Mouse (Mus musculus) erythroblast, embryonic 14.5 days (primary cell): ENCODE data around the gene Rps3. TPM values are rescaled to one million over a fixed set of nuclear protein-coding genes. Genes with fewer than 3 reads are reported as not detected.

Experiments used
- H3K27me3 ChIP-seq: 2 replicates; pipeline ENCODE4 v1.6.1; 2012; ENCODE audit warnings: inconsistent platforms; ENCODE audit not compliant: control insufficient read depth
- H3K36me3 ChIP-seq: 2 replicates; pipeline ENCODE4 v1.6.1; 2012; ENCODE audit warnings: mild to moderate bottlenecking, inconsistent platforms; ENCODE audit not compliant: control insufficient read depth
- H3K4me1 ChIP-seq: 2 replicates; pipeline ENCODE4 v1.6.1; 2012; ENCODE audit warnings: inconsistent platforms; ENCODE audit not compliant: control insufficient read depth
- H3K4me3 ChIP-seq: replicated peaks from 2 replicates; pipeline ENCODE3; 2012; ENCODE audit warnings: moderate library complexity, mild to moderate bottlenecking, inconsistent platforms
- H3K9me3 ChIP-seq: 2 replicates; pipeline ENCODE4 v1.6.1; 2012; ENCODE audit warnings: low read length, inconsistent platforms, mixed read lengths; ENCODE audit not compliant: control insufficient read depth
- GATA1 ChIP-seq: IDR thresholded peaks from 2 replicates; pipeline ENCODE4 v1.6.1; 2012; ENCODE audit warnings: low read length, inconsistent platforms, mixed read lengths
- TAL1 ChIP-seq: IDR thresholded peaks from 3 replicates; pipeline ENCODE4 v1.6.1; 2012; ENCODE audit warnings: low read length, inconsistent platforms, mixed read lengths
- polyA plus RNA-seq: library from polyadenylated mRNA; stranded (reverse); fragments of >175 nt; gene quantifications from 2 replicates; pipeline ENCODE4 v1.2.3, GENCODE M21; 2012

The Rps3 gene
- polyA plus RNA-seq, 1 experiment: 40.9 TPM

GRCm38 (mm10) chr7:99469680-99470405, 13.7 kb downstream of the Rps3 start:
- Histone ChIP-seq H3K27me3 (peaks cover 62% of the 10 kb centered on the region), H3K4me1 (peaks cover 32% of the 10 kb centered on the region), H3K4me3 (no peak overlapping the region), H3K36me3 (peaks cover 31% of the 10 kb centered on the region), H3K9me3 (peaks cover 10% of the 10 kb centered on the region; the same call in 1 of the 2 replicates)
- TF ChIP-seq TAL1: no peak
- no peak for TF ChIP-seq GATA1

DNA sequence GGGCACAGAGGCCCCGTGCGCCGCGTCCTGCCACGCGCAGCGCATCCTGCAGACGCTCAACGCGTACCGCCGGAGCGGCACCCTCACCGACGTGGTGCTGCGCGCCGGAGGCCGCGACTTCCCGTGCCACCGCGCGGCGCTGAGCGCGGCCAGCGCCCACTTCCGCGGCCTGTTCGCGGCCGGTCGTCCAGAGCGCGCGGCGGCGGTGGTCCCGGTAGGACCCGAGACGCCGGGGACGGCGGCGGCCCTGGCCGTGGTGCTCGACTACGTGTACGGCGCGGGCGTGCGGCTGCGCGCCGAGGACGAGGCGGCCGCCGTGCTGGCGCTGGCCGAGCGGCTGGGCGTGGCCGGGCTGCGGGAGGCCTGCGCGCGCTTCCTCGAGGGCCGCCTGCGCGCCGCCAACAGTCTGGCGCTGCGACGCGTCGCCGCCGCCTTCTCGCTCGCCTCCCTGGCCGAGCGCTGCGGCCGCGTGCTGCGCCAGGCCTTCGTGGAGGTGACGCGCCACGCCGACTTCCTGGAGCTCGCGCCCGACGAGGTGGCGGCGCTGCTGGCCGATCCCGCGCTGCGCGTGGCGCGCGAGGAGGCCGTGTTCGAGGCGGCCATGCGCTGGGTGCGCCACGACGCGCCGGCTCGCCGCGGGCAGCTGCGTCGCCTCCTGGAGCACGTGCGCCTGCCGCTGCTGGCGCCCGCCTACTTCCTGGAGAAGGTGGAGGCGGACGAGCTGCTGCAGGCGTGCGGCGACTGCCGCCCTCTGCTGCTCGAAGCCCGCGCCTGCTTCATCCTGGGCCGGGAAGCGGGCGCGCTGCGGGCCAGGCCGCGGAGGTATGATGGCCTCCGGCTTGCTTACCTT, 15.0 kb downstream of the Rps3 start:
- Histone ChIP-seq H3K9me3 (peaks cover 10% of the 10 kb centered on the region; the same call in 1 of the 2 replicates), H3K4me1 (peaks cover 19% of the 10 kb centered on the region), H3K4me3 (peak overlapping the region; percentile 55), H3K27me3 (peaks cover 66% of the 10 kb centered on the region), H3K36me3 (peaks cover 17% of the 10 kb centered on the region)
- no peak for TF ChIP-seq TAL1
- no peak for TF ChIP-seq GATA1

GRCm38 (mm10) chr7:99467916-99468282, 15.6 kb downstream of the Rps3 start:
- H3K27me3 ChIP-seq: peaks cover 66% of the 10 kb centered on the region
- no peak for TF ChIP-seq GATA1
- no peak for TF ChIP-seq TAL1
- H3K4me3 ChIP-seq: peak overlapping the region; percentile 55
- H3K4me1 ChIP-seq: peaks cover 14% of the 10 kb centered on the region
- H3K9me3 ChIP-seq: peaks cover 10% of the 10 kb centered on the region; the same call in 1 of the 2 replicates
- H3K36me3 ChIP-seq: peaks cover 11% of the 10 kb centered on the region

GRCm38 (mm10) chr7:99465811-99466210, 17.7 kb downstream of the Rps3 start, which contains the start of gene Klhl35:
Klhl35 (plus strand) TSS chr7:99466004.
- Histone ChIP-seq H3K4me3 (no peak within 1 kb of the TSS), H3K27me3 (peaks cover 64% of the 10 kb centered on the region)
- TF ChIP-seq GATA1 (no peak), TAL1 (no peak)

GRCm38 (mm10) chr7:99463120-99463519, 20.4 kb downstream of the Rps3 start:
- H3K36me3 ChIP-seq: no peaks in the 10 kb centered on the region
- no peak overlapping the region for H3K4me3 ChIP-seq
- TF ChIP-seq GATA1 (no peak), TAL1 (no peak)
- H3K4me1 ChIP-seq: peaks cover 3% of the 10 kb centered on the region
- peaks cover 3% of the 10 kb centered on the region; the same call in 1 of the 2 replicates for H3K9me3 ChIP-seq
- H3K27me3 ChIP-seq: peaks cover 37% of the 10 kb centered on the region

More at GRCm38 (mm10) chr7:99465811-99466210, 17.7 kb downstream of the Rps3 start, which contains the start of gene Klhl35:
- Histone ChIP-seq H3K4me1 (peaks cover 14% of the 10 kb centered on the region), H3K9me3 (peaks cover 10% of the 10 kb centered on the region; the same call in 1 of the 2 replicates), H3K36me3 (no peaks in the 10 kb centered on the region)

- Histone ChIP-seq H3K27me3 (peaks cover 6% of the 10 kb centered on the region), H3K4me3 (no peak overlapping the region), H3K36me3 (no peaks in the 10 kb centered on the region), H3K4me1 (no peaks in the 10 kb centered on the region), H3K9me3 (no peaks in the 10 kb centered on the region)
- TF ChIP-seq GATA1: no peak
- TF ChIP-seq TAL1: no peak
These were observed 23.5 kb downstream of the Rps3 start for GRCm38 (mm10) chr7:99459888-99460652.

- no peak for TF ChIP-seq GATA1
- TF ChIP-seq TAL1: no peak
- Histone ChIP-seq H3K27me3 (0 out of 2 replicates have a peak, but pooled peaks cover 3% of the 10 kb centered on the region), H3K4me1 (no peaks in the 10 kb centered on the region), H3K4me3 (no peak overlapping the region), H3K36me3 (no peaks in the 10 kb centered on the region), H3K9me3 (no peaks in the 10 kb centered on the region)
These were observed 24.7 kb downstream of the Rps3 start for GRCm38 (mm10) chr7:99458849-99459248.

- no peaks in the 10 kb centered on the region for H3K36me3 ChIP-seq
- peaks cover 4% of the 10 kb centered on the region for H3K4me1 ChIP-seq
- no peak for TF ChIP-seq TAL1
- no peak for TF ChIP-seq GATA1
- no peaks in the 10 kb centered on the region for H3K27me3 ChIP-seq
- H3K4me3 ChIP-seq: no peak overlapping the region
- H3K9me3 ChIP-seq: no peaks in the 10 kb centered on the region
These were observed 29.5 kb downstream of the Rps3 start for GRCm38 (mm10) chr7:99454044-99454443.
